ENCODE assay signal across 8 mouse cellular contexts in the genomic region with DNA sequence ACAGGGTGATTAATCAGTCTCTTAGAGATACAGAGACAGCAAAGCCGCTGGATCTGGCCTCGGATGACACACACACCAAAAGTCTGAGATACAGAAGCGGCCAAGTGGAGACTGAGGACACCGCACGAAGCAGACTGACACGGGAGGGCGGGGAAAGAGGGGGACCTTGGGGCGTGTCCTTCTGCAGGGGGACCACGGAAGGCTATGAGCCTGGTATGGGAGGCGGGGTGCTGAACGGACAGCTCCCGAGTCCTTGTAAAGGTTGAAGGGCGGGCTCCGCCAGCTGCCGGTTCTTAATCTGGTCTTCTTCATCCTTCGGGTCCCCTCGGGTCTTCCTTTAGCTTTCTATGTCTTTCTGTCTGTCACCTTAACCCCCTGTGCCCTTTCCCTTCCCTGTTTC. TPM values are rescaled to one million over a fixed set of nuclear protein-coding genes. Genes with fewer than 3 reads are reported as not detected.
A peak's percentile ranks its signal among the peaks of the same experiment; 100 is the strongest.
DNase-seq lines count a peak whose midpoint lies in the region; ATAC-seq and TF ChIP-seq lines count a peak whose summit lies in the region.

No protein-coding gene starts in this region.

- TF ChIP-seq CTCF in brain, embryonic 14.5 days (IDR thresholded peaks at IDR 0.05; ENCODE audit: borderline replicate concordance, extremely low read depth, insufficient read depth, insufficient read length) = no peak
- TF ChIP-seq CTCF in hindbrain, postnatal 0 days (IDR thresholded peaks at IDR 0.05; ENCODE audit: low read depth) = no peak
- TF ChIP-seq CTCF in liver, embryonic 14.5 days (IDR thresholded peaks at IDR 0.05; ENCODE audit: low read depth) = no peak

- peak overlapping the region; percentile 29; the same call in 1 of the 2 replicates for H3K9ac ChIP-seq in forebrain, embryonic 12.5 days
- H3K9ac ChIP-seq in hindbrain, postnatal 0 days (replicated peaks; ENCODE audit: low read length) = peak overlapping the region; percentile 57
- H3K9ac ChIP-seq in liver, embryonic 14.5 days (replicated peaks) = no peak overlapping the region
- H3K9ac ChIP-seq in neural tube, embryonic 14.5 days (replicated peaks; ENCODE audit: low read depth, low read length) = peak overlapping the region; percentile 46

- H3K27me3 ChIP-seq in forebrain, embryonic 12.5 days = peaks cover 92% of the 10 kb centered on the region
- H3K27me3 ChIP-seq in hindbrain, postnatal 0 days (ENCODE audit: insufficient read depth, low read length) = no peaks in the 10 kb centered on the region
- H3K27me3 ChIP-seq in liver, embryonic 14.5 days (ENCODE audit: control insufficient read depth, insufficient read depth, low read length) = peaks cover 60% of the 10 kb centered on the region
- H3K27me3 ChIP-seq in neural tube, embryonic 14.5 days (ENCODE audit: control insufficient read depth, insufficient read depth, low read length) = no peaks in the 10 kb centered on the region

- H3K9me3 ChIP-seq in forebrain, embryonic 12.5 days = no peaks in the 10 kb centered on the region
- no peaks in the 10 kb centered on the region for H3K9me3 ChIP-seq in hindbrain, postnatal 0 days (ENCODE audit: low read length)
- no peaks in the 10 kb centered on the region for H3K9me3 ChIP-seq in liver, embryonic 14.5 days (ENCODE audit: control insufficient read depth, low read length)
- H3K9me3 ChIP-seq in neural tube, embryonic 14.5 days (ENCODE audit: control insufficient read depth, low read length) = no peaks in the 10 kb centered on the region

- TF ChIP-seq POLR2A in brain, embryonic 14.5 days (IDR thresholded peaks at IDR 0.05; ENCODE audit: borderline replicate concordance, extremely low read depth, insufficient read depth, insufficient read length, poor library complexity, severe bottlenecking) = no peak

- under 1% methylated on average over 17 of the region's 17 CpGs for WGBS in forebrain, embryonic 12.5 days
- WGBS in hindbrain, postnatal 0 days = 2% methylated on average over 17 of the region's 17 CpGs
- 2% methylated on average over 17 of the region's 17 CpGs for WGBS in liver, embryonic 14.5 days (ENCODE audit: insufficient replicate concordance)
- WGBS in neural tube, embryonic 14.5 days = under 1% methylated on average over 17 of the region's 17 CpGs

- no peak for TF ChIP-seq EP300 in liver, embryonic 14.5 days (IDR thresholded peaks at IDR 0.05; ENCODE audit: low read depth)

- peaks cover 24% of the 10 kb centered on the region for H3K36me3 ChIP-seq in forebrain, embryonic 12.5 days (replicated peaks)
- 0 out of 2 replicates have a peak, but pooled peaks cover 2% of the 10 kb centered on the region for H3K36me3 ChIP-seq in hindbrain, postnatal 0 days (ENCODE audit: insufficient read depth, low read length)
- H3K36me3 ChIP-seq in liver, embryonic 14.5 days (replicated peaks; ENCODE audit: control insufficient read depth, insufficient read depth, low read depth) = no peaks in the 10 kb centered on the region
- peaks cover 8% of the 10 kb centered on the region; the same call in 1 of the 2 replicates for H3K36me3 ChIP-seq in neural tube, embryonic 14.5 days (ENCODE audit: control insufficient read depth, insufficient read depth, low read length)

- H3K27ac ChIP-seq in forebrain, embryonic 12.5 days = peak overlapping the region; percentile 93
- peak overlapping the region; percentile 98 for H3K27ac ChIP-seq in hindbrain, postnatal 0 days
- no peak overlapping the region for H3K27ac ChIP-seq in liver, embryonic 14.5 days
- peak overlapping the region; percentile 95 for H3K27ac ChIP-seq in neural tube, embryonic 14.5 days (ENCODE audit: low read depth, low read length)

- peak overlapping the region; percentile 65 for H3K4me2 ChIP-seq in forebrain, embryonic 12.5 days
- H3K4me2 ChIP-seq in hindbrain, postnatal 0 days (ENCODE audit: low read depth, low read length) = peak overlapping the region; percentile 62
- no peak overlapping the region for H3K4me2 ChIP-seq in liver, embryonic 14.5 days (ENCODE audit: low read depth)
- H3K4me2 ChIP-seq in neural tube, embryonic 14.5 days (ENCODE audit: low read depth, low read length) = peak overlapping the region; percentile 44

- peaks cover 72% of the 10 kb centered on the region for H3K4me1 ChIP-seq in forebrain, embryonic 12.5 days
- H3K4me1 ChIP-seq in hindbrain, postnatal 0 days (ENCODE audit: insufficient read depth, low read length) = peaks cover 38% of the 10 kb centered on the region
- H3K4me1 ChIP-seq in liver, embryonic 14.5 days (replicated peaks; ENCODE audit: control insufficient read depth in 2 of 2, insufficient read depth in 2 of 2, low read length in 1 of 2) = no peaks in the 10 kb centered on the region
- H3K4me1 ChIP-seq in neural tube, embryonic 14.5 days (ENCODE audit: control insufficient read depth, insufficient read depth, low read length) = peaks cover 48% of the 10 kb centered on the region

- peak overlapping the region; percentile 20 for H3K4me3 ChIP-seq in forebrain, embryonic 12.5 days (replicated peaks)
- peak overlapping the region; percentile 35 for H3K4me3 ChIP-seq in hindbrain, postnatal 0 days (ENCODE audit: low read length)
- no peak overlapping the region for H3K4me3 ChIP-seq in liver, embryonic 14.5 days (ENCODE audit: insufficient read depth in 1 of 2, low read depth in 2 of 2, low read length in 2 of 2)
- H3K4me3 ChIP-seq in neural tube, embryonic 14.5 days (ENCODE audit: low read depth, low read length) = peak overlapping the region; percentile 14; the same call in 1 of the 2 replicates

- no peak for ATAC-seq in forebrain, embryonic 12.5 days (ENCODE audit: low FRiP score)
- ATAC-seq in hindbrain, postnatal 0 days = peak; percentile 12; the same call in 1 of the 2 replicates
- ATAC-seq in liver, embryonic 14.5 days (ENCODE audit: insufficient read depth) = no peak
- 0 out of 2 replicates have a peak, but pooled peaks have one; percentile 2 for ATAC-seq in neural tube, embryonic 14.5 days (ENCODE audit: low read depth)

- DNase-seq in testis, postnatal 10 days (ENCODE audit: low spot score) = peak; percentile 84
- DNase-seq in testis, postnatal 14 days (ENCODE audit: low spot score) = no peak
- DNase-seq in brain, embryonic 14.5 days (ENCODE audit: low read depth) = peak; percentile 70
- peak; percentile 77 for DNase-seq in hindbrain, postnatal 0 days (ENCODE audit: low spot score)
- peak; percentile 24 to 41 (median 40) for DNase-seq in liver, embryonic 14.5 days (ENCODE audit: low read depth in 3 of 3, low spot score in 3 of 3)
- no peak for DNase-seq in frontal cortex, postnatal 36 days (ENCODE audit: low spot score in 2 of 2)

RNA-seq across cellular contexts. Expression of gene Atp1a3, which starts 2.9 kb away (rescaled TPM):
- polyA plus RNA-seq in brain, embryonic 14.5 days (2012; rRNA removed) = 160 and 331 TPM in 2 replicates
- 68.2 and 87.4 TPM in 2 replicates for polyA plus RNA-seq in forebrain, embryonic 12.5 days (2016; fragmentation: Nextera tagmentation; extraction: Ambion mirVana)
- 572 and 588 TPM in 2 replicates for total RNA-seq in hindbrain, postnatal 0 days (2014; rRNA removed)
- polyA plus RNA-seq in hindbrain, postnatal 0 days (2015; fragmentation: Nextera tagmentation; extraction: Ambion mirVana) = 649 and 730 TPM in 2 replicates
- polyA plus RNA-seq in liver, embryonic 14.5 days (2012; rRNA removed) = 0.38 and 0.50 TPM in 2 replicates
- polyA plus RNA-seq in liver, embryonic 14.5 days (2014; fragmentation: Nextera tagmentation; extraction: Ambion mirVana) = 0.60 and 0.68 TPM in 2 replicates
- 414 and 429 TPM in 2 replicates for polyA plus RNA-seq in neural tube, embryonic 14.5 days (2014; fragmentation: Nextera tagmentation; extraction: Ambion mirVana)

RNA-seq across cellular contexts. Expression of gene Rabac1, which starts 36.1 kb away (rescaled TPM):
- polyA plus RNA-seq in brain, embryonic 14.5 days (2012; rRNA removed) = 244 and 306 TPM in 2 replicates
- 82.3 and 87.7 TPM in 2 replicates for polyA plus RNA-seq in forebrain, embryonic 12.5 days (2016; fragmentation: Nextera tagmentation; extraction: Ambion mirVana)
- 705 and 708 TPM in 2 replicates for total RNA-seq in hindbrain, postnatal 0 days (2014; rRNA removed)
- 497 and 530 TPM in 2 replicates for polyA plus RNA-seq in hindbrain, postnatal 0 days (2015; fragmentation: Nextera tagmentation; extraction: Ambion mirVana)
- 46.8 and 56.5 TPM in 2 replicates for polyA plus RNA-seq in liver, embryonic 14.5 days (2012; rRNA removed)
- 60.7 and 62.2 TPM in 2 replicates for polyA plus RNA-seq in liver, embryonic 14.5 days (2014; fragmentation: Nextera tagmentation; extraction: Ambion mirVana)
- 319 and 339 TPM in 2 replicates for polyA plus RNA-seq in neural tube, embryonic 14.5 days (2014; fragmentation: Nextera tagmentation; extraction: Ambion mirVana)

Comparison
In these comparisons a context has a peak if more than half of its experiments do, and no peak if none do; other contexts are left out.
1. DNase-seq: peak in testis, postnatal 10 days (single experiment), brain, embryonic 14.5 days (single experiment), hindbrain, postnatal 0 days (single experiment) and liver, embryonic 14.5 days (3 of 3); none in testis, postnatal 14 days (single experiment) and frontal cortex, postnatal 36 days (0 of 2).
2. ATAC-seq: peak in hindbrain, postnatal 0 days (single experiment) and neural tube, embryonic 14.5 days (single experiment); none in forebrain, embryonic 12.5 days (single experiment) and liver, embryonic 14.5 days (single experiment).
3. H3K4me3 ChIP-seq: peak in forebrain, embryonic 12.5 days (single experiment), hindbrain, postnatal 0 days (single experiment) and neural tube, embryonic 14.5 days (single experiment); none in liver, embryonic 14.5 days (0 of 2).
4. RNA of gene Atp1a3, which starts 2.9 kb away (polyA plus RNA-seq): 649 to 730 TPM in hindbrain, postnatal 0 days, 414 to 429 TPM in neural tube, embryonic 14.5 days, 160 to 331 TPM in brain, embryonic 14.5 days and 68.2 to 87.4 TPM in forebrain, embryonic 12.5 days; 0.38 to 0.68 TPM in liver, embryonic 14.5 days; every median in the first group is over 10 times any median in the second.